Mouse (Mus musculus): ENCODE measurements at regions not wholly inside any gene's neighbourhood (a gene's known extent, or its start where the extent isn't known, plus 50 kb on each side); places are given as distances from the start of the nearest gene placed in this dataset.

GRCm38 (mm10) chr11:84627685-84628084, 102.3 kb upstream of the Lhx1 start:
- TF ChIP-seq CTCF (conservative IDR thresholded peaks at IDR 0.05; ENCODE audit: insufficient read depth, insufficient read length, low read depth, low read length) = no peak
- no peak for TF ChIP-seq POLR2A (IDR thresholded peaks at IDR 0.05; ENCODE audit: low read depth, low read length)

All from kidney, adult 2 months (tissue).